Mouse (Mus musculus): ENCODE measurements around the gene Hoxa6. TPM values are rescaled to one million over a fixed set of nuclear protein-coding genes. Genes with fewer than 3 reads are reported as not detected.

The Hoxa6 gene
- total and polyA plus RNA-seq, 3 experiments: not detected

GRCm38 (mm10) chr6:52184668-52185067, 23.9 kb downstream of the Hoxa6 start:
- Histone ChIP-seq H3K4me3 (ENCODE audit: control insufficient read depth in 1 of 2, insufficient read depth in 1 of 2, low read depth in 2 of 2, low read length in 2 of 2) (no peak overlapping the region), H3K9ac (ENCODE audit: control insufficient read depth, low read depth, low read length, poor library complexity, severe bottlenecking) (no peak overlapping the region), H3K27me3 (ENCODE audit: control insufficient read depth in 1 of 2, insufficient read depth in 2 of 2, low read length in 2 of 2) (no peaks in the 10 kb centered on the region), H3K4me1 (ENCODE audit: control insufficient read depth in 1 of 2, insufficient read depth in 2 of 2, low read length in 2 of 2) (no peaks in the 10 kb centered on the region), H3K36me3 (ENCODE audit: control insufficient read depth in 1 of 2, insufficient read depth in 2 of 2, low read length in 2 of 2) (no peaks in the 10 kb centered on the region), H3K79me2 (ENCODE audit: control insufficient read depth, insufficient read depth, low read length, poor library complexity) (no peaks in the 10 kb centered on the region), H3K9me3 (replicated peaks; ENCODE audit: insufficient read depth, low read length) (no peaks in the 10 kb centered on the region), H3K27ac (ENCODE audit: control insufficient read depth, low read depth, low read length) (no peak overlapping the region)
- no peak for TF ChIP-seq MAX (IDR thresholded peaks at IDR 0.05; ENCODE audit: low read length)
- no peak for TF ChIP-seq GABPA (IDR thresholded peaks at IDR 0.05; ENCODE audit: low read depth, low read length)
- TF ChIP-seq MAFK (IDR thresholded peaks at IDR 0.05; ENCODE audit: borderline replicate concordance, low read depth, low read length): no peak
- TF ChIP-seq MXI1 (IDR thresholded peaks at IDR 0.05; ENCODE audit: low read depth, low read length): no peak
- no peak for TF ChIP-seq TBP (IDR thresholded peaks at IDR 0.05; ENCODE audit: low read depth, low read length)
- TF ChIP-seq GATA1 (IDR thresholded peaks at IDR 0.05; ENCODE audit: low read depth, low read length): no peak
- no peak for TF ChIP-seq POLR2A (IDR thresholded peaks at IDR 0.05; ENCODE audit: control insufficient read depth in 1 of 2, insufficient read depth in 1 of 2, low read depth in 1 of 2, low read length in 2 of 2, poor library complexity in 1 of 2)
- no peak for TF ChIP-seq ELF1 (IDR thresholded peaks at IDR 0.05; ENCODE audit: low read depth, low read length)
- no peak for TF ChIP-seq USF1 (IDR thresholded peaks at IDR 0.05; ENCODE audit: low read depth, low read length)
- no peak for TF ChIP-seq KAT2A (conservative IDR thresholded peaks at IDR 0.05; ENCODE audit: low read depth, low read length)
- no peak for TF ChIP-seq TAL1 (IDR thresholded peaks at IDR 0.05; ENCODE audit: low read length)
- no peak for TF ChIP-seq POLR2AphosphoS5 (IDR thresholded peaks at IDR 0.05; ENCODE audit: borderline replicate concordance, low read depth, low read length)
- TF ChIP-seq NRF1 (IDR thresholded peaks at IDR 0.05; ENCODE audit: insufficient read depth, low read depth, low read length, poor library complexity, severe bottlenecking): no peak
- TF ChIP-seq TCF12 (IDR thresholded peaks at IDR 0.05; ENCODE audit: low read depth, low read length): no peak
- no peak for TF ChIP-seq CTCF (IDR thresholded peaks at IDR 0.05 in 2 of 3, conservative IDR thresholded peaks at IDR 0.05 in 1 of 3; ENCODE audit: control insufficient read depth in 1 of 3, insufficient read depth in 1 of 3, low read depth in 2 of 3, low read length in 3 of 3, poor library complexity in 1 of 3, severe bottlenecking in 1 of 3)
- TF ChIP-seq HCFC1 (IDR thresholded peaks at IDR 0.05; ENCODE audit: low read depth, low read length): no peak
- DNase-seq (ENCODE audit: low read depth, low spot score): no peak

- no peak overlapping the region for H3K27ac ChIP-seq (ENCODE audit: control insufficient read depth, low read depth, low read length)
- no peak overlapping the region for H3K9ac ChIP-seq (ENCODE audit: control insufficient read depth, low read depth, low read length, poor library complexity, severe bottlenecking)
- H3K9me3 ChIP-seq (replicated peaks; ENCODE audit: insufficient read depth, low read length): no peaks in the 10 kb centered on the region
- TF ChIP-seq EP300 (IDR thresholded peaks at IDR 0.05; ENCODE audit: low read depth in 1 of 2, low read length in 2 of 2) (no peak), BHLHE40 (IDR thresholded peaks at IDR 0.05; ENCODE audit: borderline replicate concordance, low read depth, low read length) (no peak), HCFC1 (IDR thresholded peaks at IDR 0.05; ENCODE audit: low read depth, low read length) (no peak), SIN3A (IDR thresholded peaks at IDR 0.05; ENCODE audit: low read length) (no peak), CHD1 (IDR thresholded peaks at IDR 0.05; ENCODE audit: low read depth, low read length) (no peak), USF1 (IDR thresholded peaks at IDR 0.05; ENCODE audit: low read depth, low read length) (no peak), MEF2A (IDR thresholded peaks at IDR 0.05; ENCODE audit: extremely low read depth, insufficient replicate concordance, low read depth, low read length, poor library complexity, severe bottlenecking) (no peak), ZC3H11A (IDR thresholded peaks at IDR 0.05; ENCODE audit: low read depth, low read length) (no peak), ZNF384 (IDR thresholded peaks at IDR 0.05; ENCODE audit: low read depth, low read length) (no peak), CTCF (IDR thresholded peaks at IDR 0.05 in 2 of 3, conservative IDR thresholded peaks at IDR 0.05 in 1 of 3; ENCODE audit: control insufficient read depth in 1 of 3, insufficient read depth in 1 of 3, low read depth in 2 of 3, low read length in 3 of 3, poor library complexity in 1 of 3, severe bottlenecking in 1 of 3) (no peak), MYB (IDR thresholded peaks at IDR 0.05; ENCODE audit: low read depth, low read length) (no peak), ZMIZ1 (IDR thresholded peaks at IDR 0.05; ENCODE audit: low read depth, low read length) (no peak), POLR2A (IDR thresholded peaks at IDR 0.05; ENCODE audit: control insufficient read depth in 1 of 2, insufficient read depth in 1 of 2, low read depth in 1 of 2, low read length in 2 of 2, poor library complexity in 1 of 2) (no peak), MAZ (IDR thresholded peaks at IDR 0.05; ENCODE audit: low read depth, low read length) (no peak)
- no peaks in the 10 kb centered on the region for H3K36me3 ChIP-seq (ENCODE audit: control insufficient read depth in 1 of 2, insufficient read depth in 2 of 2, low read length in 2 of 2)
- H3K4me1 ChIP-seq (ENCODE audit: control insufficient read depth in 1 of 2, insufficient read depth in 2 of 2, low read length in 2 of 2): no peaks in the 10 kb centered on the region
- H3K4me3 ChIP-seq (ENCODE audit: control insufficient read depth in 1 of 2, insufficient read depth in 1 of 2, low read depth in 2 of 2, low read length in 2 of 2): no peak overlapping the region
- DNase-seq (ENCODE audit: low read depth, low spot score): no peak
- H3K79me2 ChIP-seq (ENCODE audit: control insufficient read depth, insufficient read depth, low read length, poor library complexity): no peaks in the 10 kb centered on the region
- H3K27me3 ChIP-seq (ENCODE audit: control insufficient read depth in 1 of 2, insufficient read depth in 2 of 2, low read length in 2 of 2): no peaks in the 10 kb centered on the region
Observed at GRCm38 (mm10) chr6:52183311-52184080, 25.0 kb downstream of the Hoxa6 start.

Data from MEL (cell line).